Mouse (Mus musculus) liver, embryonic 15.5 days (tissue): ENCODE results near the gene Tlk1. TPM values are rescaled to one million over a fixed set of nuclear protein-coding genes. Genes with fewer than 3 reads are reported as not detected.

Experiments used
- polyA plus RNA-seq: library from polyadenylated mRNA; unstranded; fragments of >200 nt; fragmentation: Nextera tagmentation; extraction: Ambion mirVana; gene quantifications from 2 replicates; pipeline ENCODE4 v1.2.1, GENCODE M21; 2015

Tlk1 gene
- polyA plus RNA-seq, 1 experiment from 2014 or later = 30.1 TPM

Other genes with a start within 250 kb of the Tlk1 start
- 55.9 and 57.8 TPM in 2 replicates for gene Gorasp2, start 164.2 kb downstream of the Tlk1 start, polyA plus RNA-seq
- 0.69 and 0.77 TPM in 2 replicates for gene Gm26558, start 163.6 kb downstream of the Tlk1 start, polyA plus RNA-seq
- gene Dcaf17, start 229.6 kb upstream of the Tlk1 start, polyA plus RNA-seq = 14.7 and 16.2 TPM in 2 replicates
- gene Mettl8, start 229.9 kb upstream of the Tlk1 start, polyA plus RNA-seq = 7.6 and 8.5 TPM in 2 replicates